16 mouse cellular contexts compared by ENCODE assay signal in the genomic region with DNA sequence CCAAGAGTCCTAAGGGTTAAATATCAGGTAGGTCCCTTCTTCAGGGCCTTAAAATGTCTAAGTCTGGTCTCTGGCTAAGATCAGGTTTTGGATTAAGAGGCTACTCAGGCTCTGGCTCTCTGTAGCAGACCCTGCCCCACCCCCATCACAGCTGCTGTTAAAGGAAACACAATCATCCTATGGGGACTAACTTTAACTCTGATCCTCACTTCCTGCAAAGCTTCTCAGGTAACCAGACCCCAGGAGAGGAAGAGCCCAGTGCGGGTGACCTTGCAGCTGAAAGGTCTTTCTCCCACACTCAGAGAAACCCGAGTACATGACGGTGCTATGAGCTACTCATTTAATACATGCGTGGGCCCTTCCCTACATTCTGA. TPM values are rescaled to one million over a fixed set of nuclear protein-coding genes. Genes with fewer than 3 reads are reported as not detected.
DNase-seq lines count a peak whose midpoint lies in the region; ATAC-seq and TF ChIP-seq lines count a peak whose summit lies in the region.
"Had no signal": no experiment of that assay in that cellular context is flagged by ENCODE, and none has a peak within 500 bp of the region (broad histone marks: within the 10 kb centered on the region; RNA-seq: fewer than 3 reads in every experiment).

No protein-coding gene starts in this region.

- H3K27ac ChIP-seq in kidney, postnatal 0 days, result no peak overlapping the region
- peak overlapping the region; percentile 59 for H3K27ac ChIP-seq in limb, embryonic 11.5 days (replicated peaks; ENCODE audit: low read depth, low read length)
- H3K27ac ChIP-seq: heart, adult 2 months; midbrain, embryonic 13.5 days had no signal

- no peak overlapping the region for H3K4me2 ChIP-seq in kidney, postnatal 0 days (ENCODE audit: low read length)
- H3K4me2 ChIP-seq in limb, embryonic 11.5 days (ENCODE audit: low read depth, severe bottlenecking), result no peak overlapping the region
- H3K4me2 ChIP-seq: midbrain, embryonic 13.5 days had no signal

- peaks cover 5% of the 10 kb centered on the region; the same call in 1 of the 2 replicates for H3K4me1 ChIP-seq in kidney, postnatal 0 days (replicated peaks; ENCODE audit: insufficient read depth, low read length)
- H3K4me1 ChIP-seq in limb, embryonic 11.5 days (ENCODE audit: control insufficient read depth, insufficient read depth, low read length), result peaks cover 25% of the 10 kb centered on the region

- DNase-seq in kidney, postnatal 0 days (ENCODE audit: low spot score), result peak; percentile 83
- DNase-seq in kidney, postnatal 10 days, result no peak
- peak; percentile 16 for DNase-seq in R1 (ENCODE audit: low read depth, low spot score)
- DNase-seq in embryo, embryonic 10.5 days (ENCODE audit: low spot score), result peak; percentile 72
- peak; percentile 75 for DNase-seq in limb, embryonic 11.5 days (ENCODE audit: low spot score)
- DNase-seq in natural killer cell, adult 2 months (ENCODE audit: low spot score in 2 of 2), result no peak
- DNase-seq: adrenal gland, adult 8-10 months; cerebellum, postnatal 25 days; heart, adult 2 months; right cerebral cortex, postnatal 14 days had no signal

- H3K36me3 ChIP-seq in kidney, postnatal 0 days (ENCODE audit: insufficient read depth, low read length), result no peaks in the 10 kb centered on the region
- no peaks in the 10 kb centered on the region for H3K36me3 ChIP-seq in limb, embryonic 11.5 days (ENCODE audit: control insufficient read depth, insufficient read depth, low read length)
- H3K36me3 ChIP-seq: midbrain, embryonic 13.5 days had no signal

- H3K9me3 ChIP-seq in kidney, postnatal 0 days (replicated peaks; ENCODE audit: low read length), result no peaks in the 10 kb centered on the region
- H3K9me3 ChIP-seq in limb, embryonic 11.5 days (ENCODE audit: control insufficient read depth, low read length), result no peaks in the 10 kb centered on the region
- H3K9me3 ChIP-seq: midbrain, embryonic 13.5 days had no signal

- no peak overlapping the region for H3K9ac ChIP-seq in kidney, postnatal 0 days (ENCODE audit: low read depth, low read length)
- no peak overlapping the region for H3K9ac ChIP-seq in limb, embryonic 11.5 days (ENCODE audit: low read length)
- H3K9ac ChIP-seq: midbrain, embryonic 13.5 days had no signal

- ATAC-seq in kidney, postnatal 0 days (replicated peaks; ENCODE audit: low FRiP score, low read depth), result peak; percentile 75
- peak; percentile 79 for ATAC-seq in limb, embryonic 11.5 days (ENCODE audit: insufficient number of reproducible peaks, low FRiP score, low TSS enrichment, low read depth)
- ATAC-seq in cerebellum, adult (ENCODE audit: insufficient number of reproducible peaks, low FRiP score, low TSS enrichment), result no peak
- ATAC-seq: intestine, embryonic 16.5 days; midbrain, embryonic 13.5 days had no signal

- no peak for TF ChIP-seq CTCF in kidney, postnatal 0 days (IDR thresholded peaks at IDR 0.05; ENCODE audit: low read depth)

- H3K4me3 ChIP-seq in kidney, postnatal 0 days (replicated peaks; ENCODE audit: low read depth, low read length), result no peak overlapping the region
- no peak overlapping the region for H3K4me3 ChIP-seq in limb, embryonic 11.5 days (ENCODE audit: low read depth, low read length)
- H3K4me3 ChIP-seq: heart, adult 2 months; midbrain, embryonic 13.5 days had no signal

- WGBS in kidney, postnatal 0 days, result 16% methylated on average over 4 of the region's 4 CpGs
- 17% methylated on average over 4 of the region's 4 CpGs for whole genome bisulfite sequencing in limb, embryonic 11.5 days

- no peaks in the 10 kb centered on the region for H3K27me3 ChIP-seq in kidney, postnatal 0 days (ENCODE audit: insufficient read depth, low read length)
- no peaks in the 10 kb centered on the region for H3K27me3 ChIP-seq in limb, embryonic 11.5 days (ENCODE audit: control insufficient read depth, insufficient read depth, low read length)
- H3K27me3 ChIP-seq: CH12.LX; midbrain, embryonic 13.5 days had no signal

RNA-seq across cellular contexts. Expression of gene Zp2, which starts 17.4 kb away (rescaled TPM):
- polyA plus RNA-seq in kidney, postnatal 0 days (2015; fragmentation: Nextera tagmentation; extraction: Ambion mirVana), result 0.06 TPM in 1 of 2 replicates, not detected in the other
- not detected in 2 replicates for polyA plus RNA-seq in limb, embryonic 11.5 days (2014; fragmentation: Nextera tagmentation; extraction: Ambion mirVana)
- polyA plus RNA-seq: intestine, embryonic 16.5 days; liver, adult 2 months; lung, embryonic 16.5 days; midbrain, embryonic 13.5 days had no signal

RNA-seq across cellular contexts. Expression of gene Tmem159, which starts 25.5 kb away (rescaled TPM):
- 43.3 and 43.4 TPM in 2 replicates for polyA plus RNA-seq in kidney, postnatal 0 days (2015; fragmentation: Nextera tagmentation; extraction: Ambion mirVana)
- polyA plus RNA-seq in limb, embryonic 11.5 days (2014; fragmentation: Nextera tagmentation; extraction: Ambion mirVana), result 14.6 and 15.6 TPM in 2 replicates

RNA-seq across cellular contexts. Expression of gene Dnah3, which starts 32.6 kb away (rescaled TPM):
- polyA plus RNA-seq in kidney, postnatal 0 days (2015; fragmentation: Nextera tagmentation; extraction: Ambion mirVana), result 0.01 TPM in 2 replicates
- polyA plus RNA-seq in limb, embryonic 11.5 days (2014; fragmentation: Nextera tagmentation; extraction: Ambion mirVana), result not detected in 2 replicates
- polyA plus RNA-seq: intestine, embryonic 16.5 days; liver, adult 2 months had no signal

RNA-seq across cellular contexts. Expression of gene Anks4b, which starts 46.0 kb away (rescaled TPM):
- polyA plus RNA-seq in kidney, postnatal 0 days (2015; fragmentation: Nextera tagmentation; extraction: Ambion mirVana), result 2.5 and 2.9 TPM in 2 replicates
- not detected in 2 replicates for polyA plus RNA-seq in limb, embryonic 11.5 days (2014; fragmentation: Nextera tagmentation; extraction: Ambion mirVana)
- polyA plus RNA-seq: heart, adult 2 months; lung, embryonic 16.5 days; midbrain, embryonic 13.5 days had no signal

Comparison
In these comparisons a context has a peak if more than half of its experiments do, and no peak if none do; other contexts are left out.
1. DNase-seq: peak in kidney, postnatal 0 days (single experiment), R1 (single experiment), embryo, embryonic 10.5 days (single experiment) and limb, embryonic 11.5 days (single experiment); none in kidney, postnatal 10 days (single experiment) and natural killer cell, adult 2 months (0 of 2).